Mouse (Mus musculus) hindbrain, postnatal 0 days (tissue): ENCODE data around the gene Tbc1d23. TPM values are rescaled to one million over a fixed set of nuclear protein-coding genes. Genes with fewer than 3 reads are reported as not detected.
A peak's percentile ranks its signal among the peaks of the same experiment; 100 is the strongest.

Experiments
- ATAC-seq: fragments of 200-750 bp; cut with Nextera tagmentation; 2 replicates; pipeline ENCODE4 v1.8.0; 2017; ENCODE audit warnings: mild to moderate bottlenecking, moderate TSS enrichment, moderate library complexity
- DNase-seq: peaks from one replicate; pipeline ENCODE4 v3.0.0-alpha.2; 2015; ENCODE audit warnings: low spot score
- H3K27ac ChIP-seq: fragments of 300-500 bp; sonication (generic); 2 replicates; pipeline ENCODE4 v1.5.1; 2014; ENCODE audit warnings: mild to moderate bottlenecking
- H3K27me3 ChIP-seq: fragments of 300-500 bp; sonication (generic); 2 replicates; pipeline ENCODE4 v1.6.1; 2014; ENCODE audit warnings: low read length, mixed read lengths; ENCODE audit not compliant: insufficient read depth
- H3K36me3 ChIP-seq: fragments of 300-500 bp; sonication (generic); 2 replicates; pipeline ENCODE4 v1.6.1; 2014; ENCODE audit warnings: low read length, mixed read lengths; ENCODE audit not compliant: insufficient read depth
- H3K4me1 ChIP-seq: fragments of 300-500 bp; sonication (generic); 2 replicates; pipeline ENCODE4 v1.6.1; 2014; ENCODE audit warnings: antibody characterized with exemption, low read length, mixed read lengths; ENCODE audit not compliant: insufficient read depth
- H3K4me2 ChIP-seq: fragments of 300-500 bp; sonication (generic); 2 replicates; pipeline ENCODE4 v1.6.1; 2014; ENCODE audit warnings: low read depth, mild to moderate bottlenecking, low read length, moderate library complexity, mixed read lengths
- H3K4me3 ChIP-seq: fragments of 300-500 bp; sonication (generic); 2 replicates; pipeline ENCODE4 v1.5.1; 2014; ENCODE audit warnings: low read length
- H3K9ac ChIP-seq: fragments of 300-500 bp; sonication (generic); replicated peaks from 2 replicates; pipeline ENCODE4 v1.6.1; 2014; ENCODE audit warnings: mild to moderate bottlenecking, low read length, moderate library complexity, mixed read lengths
- H3K9me3 ChIP-seq: fragments of 300-500 bp; sonication (generic); 2 replicates; pipeline ENCODE4 v1.6.1; 2016; ENCODE audit warnings: low read length, mixed read lengths
- CTCF ChIP-seq: IDR thresholded peaks from 2 replicates; pipeline ENCODE4 v1.5.1; 2016; ENCODE audit warnings: antibody characterized with exemption, control low read depth, low read depth
- WGBS: fragments of 180-500 bp; shearing (Covaris S2); extraction: QIAGEN DNeasy Blood & Tissue Kit; methylation state at CpG from one replicate; pipeline ENCODE4 v1.1.7; 2014; 5-methylcytosine and 5-hydroxymethylcytosine counted together
- polyA plus RNA-seq: library from polyadenylated mRNA; unstranded; fragments of >200 nt; fragmentation: Nextera tagmentation; extraction: Ambion mirVana; gene quantifications from 2 replicates; pipeline ENCODE4 v1.2.1, GENCODE M21; 2015
- total RNA-seq: library from RNA; depleted of rRNA; stranded (reverse); fragments of >200 nt; gene quantifications from 2 replicates; pipeline ENCODE4 v1.2.3, GENCODE M21; 2014

Tbc1d23 gene
- total and polyA plus RNA-seq, 2 experiments from 2014 or later = 32.3 to 62.6 TPM

DNA sequence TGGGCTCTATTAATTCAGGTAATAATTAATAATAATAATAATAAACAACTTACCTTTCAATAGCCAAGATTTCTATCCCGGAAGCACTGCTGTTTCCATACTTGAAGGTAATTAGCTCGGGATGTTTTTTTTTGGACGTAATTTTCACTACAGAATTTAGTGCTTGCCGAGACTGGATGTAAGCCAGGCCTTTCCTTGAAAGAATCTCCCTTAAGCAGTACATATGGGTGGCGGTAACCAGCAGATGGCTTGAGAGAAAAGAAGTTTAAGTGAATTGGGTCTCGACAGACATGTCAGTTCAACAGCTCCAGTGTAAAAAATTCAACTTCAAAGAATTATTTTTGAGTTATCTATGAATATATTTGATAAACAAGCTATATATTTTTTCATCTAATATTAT is 59.7 kb downstream of the Tbc1d23 start:
- H3K9ac ChIP-seq = no peak overlapping the region
- H3K4me2 ChIP-seq = no peak overlapping the region
- no peaks in the 10 kb centered on the region for H3K9me3 ChIP-seq
- WGBS = 87% methylated on average over 6 of the region's 6 CpGs
- H3K27ac ChIP-seq = no peak overlapping the region
- no peaks in the 10 kb centered on the region for H3K27me3 ChIP-seq
- no peaks in the 10 kb centered on the region for H3K4me1 ChIP-seq
- no peak for ATAC-seq
- DNase-seq = no peak
- no peak overlapping the region for H3K4me3 ChIP-seq
- H3K36me3 ChIP-seq = peaks cover 21% of the 10 kb centered on the region
- TF ChIP-seq CTCF = no peak

DNA sequence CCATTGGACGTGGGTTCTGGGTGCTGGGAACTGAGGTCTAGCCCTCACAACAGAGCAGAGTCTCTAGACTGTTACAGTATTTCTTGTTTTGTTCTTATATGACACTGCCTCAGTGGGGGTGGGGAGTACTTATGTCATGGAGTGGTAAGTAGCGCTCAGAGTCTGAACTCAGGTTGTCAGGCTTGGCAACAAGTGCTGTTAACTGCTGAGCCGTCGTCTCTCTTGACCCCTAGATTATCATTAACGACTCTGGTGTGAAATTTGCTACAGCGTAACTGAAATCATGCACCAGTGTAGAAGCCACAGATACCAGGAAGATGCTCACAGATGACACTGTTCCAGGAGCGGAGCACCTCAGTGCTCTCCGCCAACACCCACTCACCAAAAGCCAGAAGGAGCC is 60.1 kb downstream of the Tbc1d23 start:
- no peaks in the 10 kb centered on the region for H3K9me3 ChIP-seq
- 92% methylated on average over 8 of the region's 8 CpGs for WGBS

DNA sequence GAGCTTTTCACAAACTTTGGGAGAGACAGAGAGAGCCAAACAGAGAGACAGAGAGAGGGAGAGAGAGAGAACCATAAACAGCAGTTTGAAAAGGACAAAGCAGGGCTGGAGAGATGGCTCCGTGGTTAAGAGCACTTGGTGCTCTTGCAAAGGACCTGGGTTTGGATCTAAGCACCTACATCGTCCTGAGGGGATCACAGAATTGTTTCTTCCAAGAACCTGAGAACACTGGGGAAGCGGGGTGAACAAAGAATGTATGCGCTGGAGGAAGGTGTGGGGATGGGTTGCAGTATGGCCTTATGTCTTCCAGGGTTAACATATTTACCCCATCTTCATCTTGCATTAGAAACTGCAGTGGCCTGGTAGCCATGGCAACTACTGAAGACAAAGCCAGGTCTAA is 63.1 kb downstream of the Tbc1d23 start:
- H3K27ac ChIP-seq = no peak overlapping the region
- WGBS = 41% methylated on average over 4 of the region's 4 CpGs
- no peaks in the 10 kb centered on the region for H3K9me3 ChIP-seq
- DNase-seq = no peak
- H3K4me1 ChIP-seq = no peaks in the 10 kb centered on the region
- no peak overlapping the region for H3K4me2 ChIP-seq
- H3K36me3 ChIP-seq = peaks cover 21% of the 10 kb centered on the region
- no peak for TF ChIP-seq CTCF
- ATAC-seq = no peak
- no peaks in the 10 kb centered on the region for H3K27me3 ChIP-seq
- H3K4me3 ChIP-seq = no peak overlapping the region
- H3K9ac ChIP-seq = no peak overlapping the region

More for the DNA sequence above, 60.1 kb downstream of the Tbc1d23 start:
- Histone ChIP-seq H3K4me1 (no peaks in the 10 kb centered on the region), H3K27ac (no peak overlapping the region), H3K27me3 (no peaks in the 10 kb centered on the region), H3K4me2 (no peak overlapping the region), H3K36me3 (peaks cover 21% of the 10 kb centered on the region), H3K9ac (no peak overlapping the region), H3K4me3 (no peak overlapping the region)
- TF ChIP-seq CTCF = no peak
- DNase-seq = no peak
- ATAC-seq = no peak

DNA sequence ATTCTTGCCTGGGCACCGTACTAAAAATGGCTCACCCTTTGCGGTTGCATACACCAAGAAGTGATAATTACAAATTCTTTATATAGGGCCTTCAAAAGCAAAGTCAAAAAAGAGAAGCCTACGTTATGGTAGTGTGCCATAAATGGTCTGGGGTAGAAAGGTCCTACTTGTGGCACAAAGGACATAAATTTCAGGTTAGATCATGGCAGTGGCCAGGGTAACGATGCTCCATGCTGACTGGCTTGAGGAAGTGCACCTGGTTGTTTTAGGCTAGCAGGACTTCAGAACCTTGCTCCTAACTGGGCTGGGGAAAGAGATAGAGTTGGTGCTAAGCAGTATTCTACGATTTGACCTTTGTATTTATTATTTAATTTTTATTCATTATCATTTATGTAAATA is 63.8 kb downstream of the Tbc1d23 start:
- peak overlapping the region; percentile 67 for H3K4me2 ChIP-seq
- no peak for DNase-seq
- H3K9ac ChIP-seq = peak overlapping the region; percentile 67
- peak; percentile 66 for ATAC-seq
- no peaks in the 10 kb centered on the region for H3K9me3 ChIP-seq
- no peaks in the 10 kb centered on the region for H3K4me1 ChIP-seq
- peaks cover 15% of the 10 kb centered on the region; the same call in 1 of the 2 replicates for H3K36me3 ChIP-seq
- TF ChIP-seq CTCF = no peak
- peak overlapping the region; percentile 86 for H3K27ac ChIP-seq
- H3K27me3 ChIP-seq = no peaks in the 10 kb centered on the region
- peak overlapping the region; percentile 81 for H3K4me3 ChIP-seq
- 28% methylated on average over 5 of the region's 5 CpGs for WGBS

DNA sequence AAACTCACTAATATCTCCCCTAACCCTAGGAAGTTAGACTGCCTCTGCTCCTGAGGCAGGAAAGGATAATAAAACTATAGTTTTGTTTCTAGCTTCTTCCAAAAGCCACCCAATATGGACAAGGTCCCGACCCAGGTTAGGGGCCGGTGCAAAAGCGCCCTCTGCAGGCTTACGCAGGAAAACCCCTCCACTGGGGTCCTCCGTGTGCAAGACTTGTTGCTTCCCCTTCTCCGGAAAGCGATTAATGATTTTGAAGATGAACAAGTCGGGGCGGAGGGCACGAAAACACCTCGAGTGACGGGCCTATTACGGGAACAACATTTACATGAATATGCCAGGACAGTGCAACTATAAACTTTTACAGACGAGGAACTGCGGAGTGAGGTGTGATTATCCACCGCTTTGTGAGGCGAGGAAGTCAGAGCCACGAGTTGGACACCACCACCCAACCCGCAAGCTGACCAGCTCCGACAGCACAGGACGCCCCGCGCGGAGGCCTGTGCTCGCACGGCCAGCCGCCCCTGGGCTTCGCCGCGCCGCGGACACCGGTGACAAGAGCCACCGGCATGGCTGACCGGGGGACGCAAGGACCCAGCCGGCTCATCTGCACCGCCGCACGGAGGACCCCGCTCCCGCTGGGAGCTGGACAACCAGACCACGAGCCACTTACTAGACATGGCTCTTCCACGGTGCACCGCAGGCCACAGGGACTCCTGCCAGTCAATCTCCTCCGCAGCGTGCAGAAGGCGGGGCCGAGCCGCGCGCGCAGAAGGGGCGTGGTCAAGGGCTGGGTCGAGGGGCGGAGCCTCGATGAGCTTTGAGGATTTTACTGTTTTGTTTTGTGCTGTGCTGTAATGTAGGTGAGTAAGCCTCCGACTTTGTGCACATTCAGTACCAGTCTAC is 64.4 kb downstream of the Tbc1d23 start, which contains the start of gene Nit2:
Nit2 (minus strand) TSS at position 731 of the 903 bp plus-strand sequence.
- Histone ChIP-seq H3K9me3 (no peaks in the 10 kb centered on the region), H3K27me3 (no peaks in the 10 kb centered on the region), H3K4me1 (no peaks in the 10 kb centered on the region), H3K4me2 (peak within 1 kb of the TSS; percentile 67), H3K4me3 (peak within 1 kb of the TSS; percentile 81), H3K9ac (peak within 1 kb of the TSS; percentile 67), H3K27ac (peak within 1 kb of the TSS; percentile 86), H3K36me3 (peaks cover 13% of the 10 kb centered on the region; the same call in 1 of the 2 replicates)
- ATAC-seq = peak; percentile 98
- peak; percentile 76 for TF ChIP-seq CTCF
- under 1% methylated on average over 58 of the region's 58 CpGs for WGBS
- DNase-seq = peak; percentile 94

DNA sequence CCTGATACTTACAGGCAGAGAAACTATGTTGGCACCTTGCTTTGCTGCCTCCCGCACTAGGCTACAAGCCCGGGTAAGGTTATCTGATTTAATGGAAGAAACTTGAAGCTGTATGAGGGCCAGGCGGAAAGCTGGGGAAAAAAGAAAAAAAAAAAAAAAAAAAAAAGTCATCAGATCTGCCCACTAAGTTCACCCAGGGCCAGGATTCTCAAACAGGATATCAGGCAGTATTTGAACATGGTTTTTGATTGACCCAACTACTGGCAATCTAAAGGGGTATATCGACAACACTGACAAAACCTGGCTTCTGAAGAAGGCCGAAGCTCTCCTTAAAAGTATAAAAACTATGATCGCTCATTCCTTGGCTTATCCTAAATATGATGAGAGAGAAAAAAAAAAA is 65.2 kb downstream of the Tbc1d23 start:
- ATAC-seq = no peak
- no peaks in the 10 kb centered on the region for H3K9me3 ChIP-seq
- no peak overlapping the region for H3K27ac ChIP-seq
- no peak overlapping the region for H3K9ac ChIP-seq
- DNase-seq = no peak
- TF ChIP-seq CTCF = no peak
- H3K27me3 ChIP-seq = no peaks in the 10 kb centered on the region
- H3K4me1 ChIP-seq = no peaks in the 10 kb centered on the region
- peaks cover 7% of the 10 kb centered on the region; the same call in 1 of the 2 replicates for H3K36me3 ChIP-seq
- H3K4me2 ChIP-seq = peak overlapping the region; percentile 67
- WGBS = 92% methylated on average over 6 of the region's 6 CpGs
- no peak overlapping the region for H3K4me3 ChIP-seq

DNA sequence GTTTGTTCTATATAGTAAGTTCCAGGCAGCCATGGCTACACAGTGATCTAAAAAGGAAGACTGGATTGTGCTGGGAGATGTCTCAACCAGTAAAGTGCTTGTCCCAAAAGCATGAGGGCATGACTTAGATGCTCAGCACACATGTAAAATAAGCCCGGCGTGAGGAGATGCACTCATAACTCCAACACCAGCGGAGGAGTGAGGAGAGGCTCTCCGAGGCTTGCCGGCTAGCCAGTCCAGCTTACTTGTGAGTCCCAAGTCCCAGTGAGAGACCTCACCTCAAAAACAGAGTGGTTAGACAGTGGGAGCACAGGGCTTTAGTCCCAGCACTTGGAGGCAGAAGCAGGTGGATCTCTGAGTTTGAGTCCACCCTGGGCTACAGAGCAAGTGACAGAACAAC is 66.1 kb downstream of the Tbc1d23 start:
- no peak overlapping the region for H3K4me3 ChIP-seq
- no peaks in the 10 kb centered on the region for H3K9me3 ChIP-seq
- H3K9ac ChIP-seq = no peak overlapping the region
- WGBS = 96% methylated on average over 5 of the region's 5 CpGs
- H3K4me1 ChIP-seq = no peaks in the 10 kb centered on the region
- ATAC-seq (no peak), DNase-seq (no peak)
- H3K4me2 ChIP-seq = no peak overlapping the region
- no peak for TF ChIP-seq CTCF
- no peak overlapping the region for H3K27ac ChIP-seq
- H3K36me3 ChIP-seq = peaks cover 5% of the 10 kb centered on the region; the same call in 1 of the 2 replicates
- no peaks in the 10 kb centered on the region for H3K27me3 ChIP-seq
